Mouse (Mus musculus) hindbrain, embryonic 12.5 days (tissue): ENCODE results near the gene Adcy10. TPM values are rescaled to one million over a fixed set of nuclear protein-coding genes. Genes with fewer than 3 reads are reported as not detected.

Source experiments
- ATAC-seq: fragments of 200-750 bp; cut with Nextera tagmentation; 2 replicates; pipeline ENCODE4 v1.8.0; 2017; ENCODE audit warnings: moderate TSS enrichment; ENCODE audit not compliant: low FRiP score
- H3K27ac ChIP-seq: fragments of 300-500 bp; sonication (generic); 2 replicates; pipeline ENCODE4 v1.5.1; 2016; ENCODE audit warnings: mild to moderate bottlenecking
- H3K27me3 ChIP-seq: fragments of 300-500 bp; sonication (generic); 2 replicates; pipeline ENCODE4 v1.6.1; 2016; ENCODE audit warnings: mild to moderate bottlenecking
- H3K36me3 ChIP-seq: fragments of 300-500 bp; sonication (generic); 2 replicates; pipeline ENCODE4 v1.6.1; 2016; ENCODE audit warnings: mild to moderate bottlenecking
- H3K4me1 ChIP-seq: fragments of 300-500 bp; sonication (generic); 2 replicates; pipeline ENCODE4 v1.6.1; 2016
- H3K4me2 ChIP-seq: fragments of 300-500 bp; sonication (generic); replicated peaks from 2 replicates; pipeline ENCODE4 v1.6.1; 2016; ENCODE audit warnings: mild to moderate bottlenecking
- H3K4me3 ChIP-seq: fragments of 300-500 bp; sonication (generic); 2 replicates; pipeline ENCODE4 v1.5.1; 2016; ENCODE audit warnings: mild to moderate bottlenecking
- H3K9ac ChIP-seq: fragments of 300-500 bp; sonication (generic); 2 replicates; pipeline ENCODE4 v1.6.1; 2016; ENCODE audit warnings: mild to moderate bottlenecking, moderate library complexity
- H3K9me3 ChIP-seq: fragments of 300-500 bp; sonication (generic); replicated peaks from 2 replicates; pipeline ENCODE4 v1.6.1; 2016; ENCODE audit warnings: mild to moderate bottlenecking
- WGBS: fragments of 180-500 bp; shearing (Covaris S2); methylation state at CpG from one replicate; pipeline ENCODE4 v1.1.7; 2016; 5-methylcytosine and 5-hydroxymethylcytosine counted together
- polyA plus RNA-seq: library from polyadenylated mRNA; unstranded; fragments of >200 nt; fragmentation: Nextera tagmentation; extraction: Ambion mirVana; gene quantifications from 2 replicates; pipeline ENCODE4 v1.2.1, GENCODE M21; 2016

The Adcy10 gene
- polyA plus RNA-seq, 1 experiment from 2014 or later = 0.12 TPM

- H3K4me1 ChIP-seq = no peaks in the 10 kb centered on the region
- no peaks in the 10 kb centered on the region for H3K9me3 ChIP-seq
- H3K27me3 ChIP-seq = no peaks in the 10 kb centered on the region
- no peak for ATAC-seq
- WGBS = 86% methylated on average over 9 of the region's 9 CpGs
- no peak overlapping the region for H3K9ac ChIP-seq
- H3K36me3 ChIP-seq = no peaks in the 10 kb centered on the region
- no peak overlapping the region for H3K4me2 ChIP-seq
- H3K4me3 ChIP-seq = no peak overlapping the region
- no peak overlapping the region for H3K27ac ChIP-seq
Observed at GRCm38 (mm10) chr1:165559073-165559472, 74.1 kb downstream of the Adcy10 start.

GRCm38 (mm10) chr1:165565283-165565682 is 80.3 kb downstream of the Adcy10 start:
- Histone ChIP-seq H3K27ac (no peak overlapping the region), H3K27me3 (no peaks in the 10 kb centered on the region), H3K36me3 (no peaks in the 10 kb centered on the region), H3K9ac (no peak overlapping the region), H3K4me3 (no peak overlapping the region), H3K4me2 (no peak overlapping the region), H3K9me3 (no peaks in the 10 kb centered on the region), H3K4me1 (no peaks in the 10 kb centered on the region)
- no peak for ATAC-seq
- WGBS = 93% methylated on average over 4 of the region's 4 CpGs

GRCm38 (mm10) chr1:165567466-165567865 is 82.5 kb downstream of the Adcy10 start:
- WGBS = 72% methylated on average over 7 of the region's 7 CpGs
- ATAC-seq = no peak
- no peak overlapping the region for H3K4me2 ChIP-seq
- no peaks in the 10 kb centered on the region for H3K27me3 ChIP-seq
- H3K27ac ChIP-seq = no peak overlapping the region
- H3K9ac ChIP-seq = no peak overlapping the region
- H3K4me3 ChIP-seq = no peak overlapping the region
- no peaks in the 10 kb centered on the region for H3K4me1 ChIP-seq
- no peaks in the 10 kb centered on the region for H3K36me3 ChIP-seq
- H3K9me3 ChIP-seq = no peaks in the 10 kb centered on the region

- Histone ChIP-seq H3K27ac (no peak overlapping the region), H3K9ac (no peak overlapping the region), H3K36me3 (no peaks in the 10 kb centered on the region), H3K27me3 (no peaks in the 10 kb centered on the region), H3K4me1 (no peaks in the 10 kb centered on the region), H3K4me3 (no peak overlapping the region), H3K4me2 (no peak overlapping the region), H3K9me3 (no peaks in the 10 kb centered on the region)
- ATAC-seq = no peak
- 77% methylated on average over 4 of the region's 4 CpGs for WGBS
Observed at GRCm38 (mm10) chr1:165576005-165576404, 91.0 kb downstream of the Adcy10 start.

GRCm38 (mm10) chr1:165576459-165577112 is 91.6 kb downstream of the Adcy10 start:
- Histone ChIP-seq H3K4me3 (no peak overlapping the region), H3K27ac (no peak overlapping the region)
- WGBS = 83% methylated on average over 9 of the region's 9 CpGs

GRCm38 (mm10) chr1:165579332-165579731 is 94.3 kb downstream of the Adcy10 start:
- H3K4me2 ChIP-seq = no peak overlapping the region
- H3K9me3 ChIP-seq = no peaks in the 10 kb centered on the region
- ATAC-seq = no peak
- no peaks in the 10 kb centered on the region for H3K4me1 ChIP-seq
- H3K27ac ChIP-seq = no peak overlapping the region
- 54% methylated on average over 5 of the region's 5 CpGs for WGBS
- H3K4me3 ChIP-seq = no peak overlapping the region
- no peak overlapping the region for H3K9ac ChIP-seq
- no peaks in the 10 kb centered on the region for H3K36me3 ChIP-seq
- H3K27me3 ChIP-seq = no peaks in the 10 kb centered on the region

More at GRCm38 (mm10) chr1:165576459-165577112, 91.6 kb downstream of the Adcy10 start:
- no peaks in the 10 kb centered on the region for H3K4me1 ChIP-seq
- H3K9ac ChIP-seq = no peak overlapping the region
- ATAC-seq = no peak
- no peaks in the 10 kb centered on the region for H3K9me3 ChIP-seq
- no peaks in the 10 kb centered on the region for H3K36me3 ChIP-seq
- H3K4me2 ChIP-seq = no peak overlapping the region
- H3K27me3 ChIP-seq = no peaks in the 10 kb centered on the region

- Histone ChIP-seq H3K9me3 (no peaks in the 10 kb centered on the region), H3K36me3 (no peaks in the 10 kb centered on the region), H3K27ac (no peak overlapping the region), H3K9ac (no peak overlapping the region), H3K4me1 (no peaks in the 10 kb centered on the region), H3K4me3 (no peak overlapping the region), H3K27me3 (no peaks in the 10 kb centered on the region), H3K4me2 (no peak overlapping the region)
- 92% methylated on average over 3 of the region's 3 CpGs for WGBS
- ATAC-seq = no peak
Observed at GRCm38 (mm10) chr1:165581255-165581654, 96.3 kb downstream of the Adcy10 start.

GRCm38 (mm10) chr1:165583529-165584184 is 98.7 kb downstream of the Adcy10 start:
- no peak overlapping the region for H3K9ac ChIP-seq
- no peaks in the 10 kb centered on the region for H3K36me3 ChIP-seq
- no peaks in the 10 kb centered on the region for H3K9me3 ChIP-seq
- WGBS = 29% methylated on average over 12 of the region's 12 CpGs
- no peak overlapping the region for H3K4me2 ChIP-seq
- H3K27me3 ChIP-seq = no peaks in the 10 kb centered on the region
- ATAC-seq = peak; percentile 84
- H3K4me3 ChIP-seq = no peak overlapping the region
- no peak overlapping the region for H3K27ac ChIP-seq
- no peaks in the 10 kb centered on the region for H3K4me1 ChIP-seq

GRCm38 (mm10) chr1:165585389-165586104 is 100.6 kb downstream of the Adcy10 start:
- H3K36me3 ChIP-seq = peaks cover 2% of the 10 kb centered on the region
- 70% methylated on average over 14 of the region's 14 CpGs for WGBS
- peaks cover 4% of the 10 kb centered on the region for H3K4me1 ChIP-seq
- H3K9ac ChIP-seq = no peak overlapping the region
- no peak for ATAC-seq
- H3K27me3 ChIP-seq = no peaks in the 10 kb centered on the region
- no peaks in the 10 kb centered on the region for H3K9me3 ChIP-seq
- no peak overlapping the region for H3K4me2 ChIP-seq
- no peak overlapping the region for H3K27ac ChIP-seq
- H3K4me3 ChIP-seq = no peak overlapping the region

GRCm38 (mm10) chr1:165586366-165586765 is 101.4 kb downstream of the Adcy10 start:
- Histone ChIP-seq H3K4me3 (no peak overlapping the region), H3K27ac (no peak overlapping the region), H3K9me3 (no peaks in the 10 kb centered on the region), H3K36me3 (peaks cover 10% of the 10 kb centered on the region), H3K4me1 (peaks cover 4% of the 10 kb centered on the region), H3K27me3 (no peaks in the 10 kb centered on the region), H3K9ac (no peak overlapping the region), H3K4me2 (no peak overlapping the region)
- ATAC-seq = no peak
- WGBS = 100% methylated on average over 1 of the region's 1 CpGs

GRCm38 (mm10) chr1:165587845-165588244 is 102.9 kb downstream of the Adcy10 start:
- no peak for ATAC-seq
- 66% methylated on average over 8 of the region's 8 CpGs for WGBS
- H3K36me3 ChIP-seq = peaks cover 23% of the 10 kb centered on the region
- no peak overlapping the region for H3K4me2 ChIP-seq
- H3K4me1 ChIP-seq = peaks cover 4% of the 10 kb centered on the region
- no peak overlapping the region for H3K4me3 ChIP-seq
- H3K27ac ChIP-seq = no peak overlapping the region
- no peaks in the 10 kb centered on the region for H3K27me3 ChIP-seq
- H3K9me3 ChIP-seq = no peaks in the 10 kb centered on the region
- H3K9ac ChIP-seq = no peak overlapping the region

GRCm38 (mm10) chr1:165589280-165590048 is 104.5 kb downstream of the Adcy10 start:
- Histone ChIP-seq H3K36me3 (peaks cover 35% of the 10 kb centered on the region), H3K9ac (no peak overlapping the region), H3K27me3 (no peaks in the 10 kb centered on the region), H3K4me2 (no peak overlapping the region), H3K9me3 (no peaks in the 10 kb centered on the region), H3K4me3 (no peak overlapping the region), H3K27ac (no peak overlapping the region), H3K4me1 (peaks cover 4% of the 10 kb centered on the region)
- ATAC-seq = no peak
- WGBS = 43% methylated on average over 10 of the region's 10 CpGs
